Mouse (Mus musculus): Measurements from ENCODE around the gene Gas6. TPM values are rescaled to one million over a fixed set of nuclear protein-coding genes. Genes with fewer than 3 reads are reported as not detected.

The Gas6 gene
- total RNA-seq, 2 experiments from 2014 or later = 81.2 to 85.1 TPM

DNA sequence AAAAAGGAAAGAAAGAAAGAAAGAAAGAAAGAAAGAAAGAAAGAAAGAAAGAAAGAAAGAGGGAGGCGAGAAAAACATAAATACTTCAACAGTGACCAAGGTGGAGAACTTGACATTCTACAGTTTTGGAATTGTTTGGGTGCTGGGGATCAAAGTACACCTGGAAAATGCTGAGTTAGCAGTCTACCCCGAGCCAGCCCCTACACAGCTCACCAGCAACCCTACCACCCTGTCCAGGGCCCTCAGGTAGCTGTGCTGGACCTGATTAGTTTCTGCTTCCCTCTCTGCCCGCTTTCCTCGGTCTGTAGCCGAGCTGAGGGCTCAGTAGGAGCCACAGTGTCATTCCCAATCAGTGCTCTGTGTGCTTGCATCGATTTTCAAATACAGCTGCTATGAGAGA, 26.1 kb upstream of the Gas6 start:
- Histone ChIP-seq H3K4me3 (no peak overlapping the region), H3K27ac (no peak overlapping the region)
- TF ChIP-seq CTCF (conservative IDR thresholded peaks at IDR 0.05) = no peak
- no peak for DNase-seq (ENCODE audit: low spot score in 2 of 2)

DNA sequence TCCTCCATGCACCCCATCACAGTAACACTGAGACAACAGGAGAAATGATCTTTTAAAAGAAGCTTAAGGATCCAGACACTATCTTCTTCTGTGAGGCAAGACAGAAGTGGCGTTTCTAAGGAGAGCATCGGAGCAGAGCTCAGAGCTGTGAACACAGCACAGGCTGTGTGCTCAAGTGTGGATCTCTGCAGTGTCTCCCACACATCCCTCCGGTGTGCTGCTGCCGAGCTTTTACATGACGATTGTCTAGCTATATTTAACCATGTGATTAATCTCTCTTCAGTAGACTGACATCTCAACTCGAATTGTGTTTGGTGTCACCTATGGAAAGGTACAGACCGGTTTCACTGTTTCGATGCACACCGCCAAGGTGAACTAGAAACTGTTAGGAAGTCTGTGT, 25.2 kb upstream of the Gas6 start:
- peak in 1 of 2 experiments; percentile 50 for DNase-seq (ENCODE audit: low spot score in 2 of 2)
- no peak overlapping the region for H3K27ac ChIP-seq
- TF ChIP-seq CTCF (conservative IDR thresholded peaks at IDR 0.05) = no peak
- no peak overlapping the region for H3K4me3 ChIP-seq

DNA sequence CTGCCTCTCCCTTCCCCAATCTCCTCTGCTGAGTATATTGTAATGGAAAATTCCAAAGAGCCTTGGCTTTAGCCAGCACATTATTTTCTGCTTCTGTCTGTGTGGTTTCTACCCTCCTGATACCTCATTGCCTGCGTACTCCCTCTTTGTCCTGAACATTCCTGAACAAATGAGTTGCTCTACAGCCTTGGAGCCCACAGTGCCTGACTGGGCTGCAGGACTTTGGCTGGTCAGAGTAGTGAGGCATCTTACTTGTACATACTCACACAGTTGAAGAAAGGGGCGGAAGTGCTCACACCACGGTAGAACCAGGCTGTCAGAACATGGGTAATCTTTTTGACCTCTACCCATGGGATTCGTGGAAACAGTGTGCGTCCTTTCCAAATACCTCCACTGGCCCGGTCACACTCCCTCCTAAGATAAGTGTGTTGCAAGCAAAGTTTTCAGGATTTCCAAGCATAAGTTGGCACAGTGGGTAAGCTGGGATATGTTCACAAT, 23.0 kb upstream of the Gas6 start:
- H3K4me3 ChIP-seq = no peak overlapping the region
- TF ChIP-seq CTCF (conservative IDR thresholded peaks at IDR 0.05) = no peak
- no peak for DNase-seq (ENCODE audit: low spot score in 2 of 2)
- no peak overlapping the region for H3K27ac ChIP-seq

DNA sequence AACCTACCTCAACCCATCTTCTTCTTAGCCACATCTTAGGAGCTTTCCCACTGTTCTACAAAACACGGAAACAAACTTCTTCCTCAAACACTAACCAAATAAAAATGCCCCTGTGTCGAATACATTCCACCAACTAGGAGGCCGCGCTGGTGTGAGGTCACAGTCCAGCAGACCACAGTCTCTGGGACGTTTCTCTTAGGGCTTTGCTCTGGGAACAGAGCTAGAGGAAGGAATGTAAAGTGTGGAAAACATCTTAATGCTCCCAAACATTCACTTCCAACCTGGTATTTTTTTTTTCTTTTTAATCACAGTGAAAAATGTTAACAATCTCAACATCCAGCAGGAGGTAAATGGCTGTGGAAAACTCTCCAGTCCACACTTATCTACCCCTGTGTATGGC, 22.4 kb upstream of the Gas6 start:
- Histone ChIP-seq H3K27ac (no peak overlapping the region), H3K4me3 (no peak overlapping the region)
- TF ChIP-seq CTCF (conservative IDR thresholded peaks at IDR 0.05) = no peak
- no peak for DNase-seq (ENCODE audit: low spot score in 2 of 2)

DNA sequence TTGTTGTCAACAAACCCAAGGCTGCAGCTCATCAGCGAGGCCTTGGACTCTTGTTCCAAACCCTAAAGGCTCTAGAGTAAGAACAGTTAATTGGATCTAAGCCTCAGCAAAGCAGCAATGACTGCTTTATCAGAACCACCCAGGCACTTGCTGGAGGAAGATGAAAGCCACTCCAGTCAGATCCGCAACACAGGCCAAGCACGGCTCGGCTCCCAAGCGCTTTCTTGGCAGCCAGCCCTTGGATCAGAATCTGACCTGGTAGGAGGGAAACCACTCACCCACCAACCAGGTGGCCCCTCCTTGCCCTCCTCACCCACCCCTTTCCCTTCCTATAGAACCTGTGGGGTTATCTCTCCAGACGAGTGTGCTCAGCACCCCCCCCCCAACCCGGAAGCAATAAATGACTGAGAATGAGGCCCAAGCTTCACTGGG, 21.7 kb upstream of the Gas6 start:
- H3K27ac ChIP-seq = no peak overlapping the region
- no peak overlapping the region for H3K4me3 ChIP-seq
- DNase-seq (ENCODE audit: low spot score in 2 of 2) = no peak
- no peak for TF ChIP-seq CTCF (conservative IDR thresholded peaks at IDR 0.05)

DNA sequence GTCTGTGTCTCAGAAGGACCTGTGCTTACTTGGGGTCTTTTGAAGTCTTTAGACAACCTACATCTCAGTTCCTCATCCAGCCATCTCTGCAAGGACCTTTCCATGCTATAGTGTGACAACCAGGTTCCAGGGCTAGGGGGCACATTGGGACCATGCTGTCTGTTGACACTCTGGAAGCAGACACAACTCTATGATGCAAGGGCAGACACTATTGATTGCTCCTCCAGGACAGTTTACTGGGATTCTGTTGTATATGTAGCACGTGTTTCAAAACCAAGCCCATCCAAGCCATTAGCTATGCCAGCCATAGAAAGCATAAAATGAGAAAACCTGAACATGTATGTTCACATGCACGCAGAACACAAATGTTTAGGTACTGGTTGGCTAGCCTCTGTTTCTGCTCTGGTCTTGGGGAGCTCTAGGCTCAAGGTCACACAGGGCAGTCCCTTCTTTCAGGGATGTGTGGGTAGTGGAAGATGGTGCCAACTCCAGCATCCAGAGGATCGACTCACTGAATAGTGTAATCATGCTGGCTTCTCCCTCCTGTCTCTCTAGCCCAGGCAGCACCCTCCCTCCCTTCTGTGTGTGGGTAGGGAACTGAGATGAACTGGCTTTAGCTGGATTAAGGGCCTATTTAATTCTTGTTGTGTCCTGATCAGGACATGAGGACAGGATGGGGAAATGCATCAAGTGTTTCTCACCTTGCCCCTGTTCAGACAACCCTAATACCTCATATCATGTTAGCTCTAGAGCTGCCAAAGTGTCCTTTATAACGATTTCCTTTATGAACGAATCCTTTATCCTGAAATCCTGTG, 19.5 kb upstream of the Gas6 start:
- no peak overlapping the region for H3K4me3 ChIP-seq
- no peak overlapping the region for H3K27ac ChIP-seq
- no peak for TF ChIP-seq CTCF (conservative IDR thresholded peaks at IDR 0.05)
- DNase-seq (ENCODE audit: low spot score in 2 of 2) = no peak

DNA sequence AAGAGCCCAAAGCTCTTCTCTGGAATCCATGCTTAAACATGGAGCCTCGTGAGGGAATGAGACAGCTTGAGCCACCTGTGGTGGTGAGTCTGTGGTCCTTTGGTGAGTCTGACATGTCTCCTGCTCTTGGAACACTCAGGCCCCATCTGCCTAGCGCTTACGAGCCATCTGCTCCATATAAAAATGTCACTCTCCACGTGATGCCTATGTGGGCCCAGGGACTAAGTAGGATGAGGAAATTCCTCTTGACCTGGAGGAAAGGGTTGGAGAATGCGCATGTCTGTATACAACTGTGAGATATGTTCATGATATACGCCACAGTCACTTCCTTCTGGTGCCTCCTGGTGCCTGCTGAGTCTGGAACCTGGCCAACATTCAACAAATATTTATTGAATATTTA, 18.4 kb upstream of the Gas6 start:
- no peak overlapping the region for H3K4me3 ChIP-seq
- no peak for TF ChIP-seq CTCF (conservative IDR thresholded peaks at IDR 0.05)
- no peak for DNase-seq (ENCODE audit: low spot score in 2 of 2)
- H3K27ac ChIP-seq = no peak overlapping the region

DNA sequence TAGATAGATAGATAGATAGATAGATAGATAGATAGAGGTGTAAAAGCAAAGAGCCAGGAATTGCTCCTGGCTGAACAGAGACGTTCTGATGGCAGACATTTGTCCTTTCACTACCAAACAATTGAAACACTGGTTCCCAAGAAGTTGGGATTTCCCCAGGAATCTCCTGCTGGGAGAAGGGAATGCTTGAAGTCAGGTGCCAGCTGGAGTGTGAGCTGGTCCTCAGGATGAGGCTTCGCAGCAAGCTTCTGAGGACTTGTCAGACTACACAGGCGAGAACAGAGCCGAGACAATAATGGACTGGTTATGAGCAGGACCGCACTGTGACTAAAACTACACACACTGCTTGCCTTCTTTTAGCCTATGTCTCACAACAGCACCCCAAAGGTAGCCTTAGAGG, 17.7 kb upstream of the Gas6 start:
- H3K27ac ChIP-seq = no peak overlapping the region
- no peak for DNase-seq (ENCODE audit: low spot score in 2 of 2)
- no peak overlapping the region for H3K4me3 ChIP-seq
- TF ChIP-seq CTCF (conservative IDR thresholded peaks at IDR 0.05) = no peak

DNA sequence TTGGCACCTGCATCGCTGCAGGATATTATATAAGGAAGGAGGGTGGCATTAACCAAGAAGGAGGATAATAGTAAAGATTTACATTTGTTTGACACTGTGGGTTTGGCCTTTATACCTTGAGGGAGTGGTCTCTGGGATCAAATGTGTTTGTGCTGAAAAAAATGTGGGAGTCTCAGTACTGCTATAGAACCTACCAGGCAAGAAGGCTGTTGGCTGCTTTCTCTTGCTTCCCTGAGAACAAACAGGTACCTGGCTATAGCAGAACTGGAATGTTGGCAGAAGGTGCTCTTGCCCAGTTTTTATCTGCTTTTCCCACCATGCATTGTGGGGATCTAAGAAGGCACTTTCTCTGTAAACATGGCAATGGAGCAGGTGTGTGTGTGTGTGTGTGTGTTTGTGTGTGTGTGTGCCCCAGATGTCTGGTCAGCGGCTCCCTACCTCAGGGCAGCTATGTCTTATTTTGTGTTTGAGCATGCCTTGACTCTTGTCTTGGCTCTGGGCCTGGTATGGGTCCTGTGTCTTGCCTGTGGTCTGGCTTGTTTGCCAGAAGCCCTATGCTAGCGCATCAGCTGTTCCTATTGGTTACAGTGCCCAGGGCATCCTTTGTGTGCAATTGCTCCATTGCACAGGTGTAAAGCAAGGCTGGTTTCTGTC, 13.1 kb upstream of the Gas6 start:
- TF ChIP-seq CTCF (conservative IDR thresholded peaks at IDR 0.05) = no peak
- no peak overlapping the region for H3K4me3 ChIP-seq
- no peak for DNase-seq (ENCODE audit: low spot score in 2 of 2)

DNA sequence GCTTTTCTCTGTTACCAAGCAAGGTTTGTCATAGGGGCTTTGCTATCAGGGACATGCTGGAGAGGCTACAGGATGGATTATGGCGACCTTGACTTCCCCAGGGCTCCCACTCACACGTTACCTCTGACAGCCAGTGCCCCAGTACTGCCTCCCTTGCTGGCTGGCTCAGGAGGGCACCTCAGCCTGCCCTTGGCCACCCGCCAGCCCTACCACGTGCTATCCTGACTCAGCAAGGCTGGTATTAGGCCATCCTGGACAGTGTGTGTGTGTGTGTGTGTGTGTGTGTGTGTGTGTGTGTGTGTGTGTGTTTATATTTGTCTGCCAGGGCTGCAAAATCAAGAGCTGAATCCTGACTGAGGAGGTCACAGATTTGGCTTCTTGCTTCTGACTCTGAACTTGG, 12.6 kb upstream of the Gas6 start:
- no peak overlapping the region for H3K4me3 ChIP-seq
- TF ChIP-seq CTCF (conservative IDR thresholded peaks at IDR 0.05) = no peak
- H3K27ac ChIP-seq = no peak overlapping the region
- DNase-seq (ENCODE audit: low spot score in 2 of 2) = peak in 1 of 2 experiments; percentile 30

More for the DNA sequence above, 13.1 kb upstream of the Gas6 start:
- no peak overlapping the region for H3K27ac ChIP-seq

DNA sequence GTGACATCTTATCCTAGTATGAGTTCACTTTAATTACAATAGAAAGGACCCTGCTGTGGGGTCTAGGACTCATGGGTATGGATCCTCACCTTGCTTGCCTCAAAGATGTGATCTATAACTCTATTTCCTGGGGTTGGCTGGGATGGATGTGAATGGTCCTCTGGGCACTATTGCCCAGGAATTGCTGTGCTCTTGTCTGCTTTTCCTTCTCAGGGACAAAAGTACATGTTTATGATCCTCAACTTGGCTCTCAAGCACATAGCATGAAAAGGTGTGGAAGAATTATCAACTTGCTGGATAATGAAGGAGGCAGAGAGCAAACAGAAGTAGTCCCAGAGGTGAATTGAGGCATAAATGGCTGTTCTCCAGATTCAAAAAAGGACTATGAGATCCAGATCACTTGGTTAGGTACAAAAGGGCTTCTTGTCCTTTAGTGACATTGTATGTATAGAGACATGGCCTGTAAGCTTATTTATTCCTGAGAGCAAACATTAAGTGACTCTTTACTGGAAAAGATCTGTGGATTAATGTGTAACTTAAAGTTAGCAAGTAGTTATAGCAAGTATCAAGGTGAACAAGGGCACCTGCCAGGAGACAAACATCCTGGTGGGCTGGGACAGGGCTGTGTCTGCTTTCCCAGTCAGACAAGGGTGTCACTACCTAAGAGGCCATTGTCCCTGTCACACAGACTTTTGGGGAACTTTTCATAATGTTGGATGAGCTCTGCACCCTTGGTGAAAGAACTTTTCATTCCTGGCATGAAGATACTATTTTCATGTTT, 10.8 kb upstream of the Gas6 start:
- Histone ChIP-seq H3K27ac (no peak overlapping the region), H3K4me3 (no peak overlapping the region)
- TF ChIP-seq CTCF (conservative IDR thresholded peaks at IDR 0.05) = no peak
- DNase-seq (ENCODE audit: low spot score in 2 of 2) = no peak

DNA sequence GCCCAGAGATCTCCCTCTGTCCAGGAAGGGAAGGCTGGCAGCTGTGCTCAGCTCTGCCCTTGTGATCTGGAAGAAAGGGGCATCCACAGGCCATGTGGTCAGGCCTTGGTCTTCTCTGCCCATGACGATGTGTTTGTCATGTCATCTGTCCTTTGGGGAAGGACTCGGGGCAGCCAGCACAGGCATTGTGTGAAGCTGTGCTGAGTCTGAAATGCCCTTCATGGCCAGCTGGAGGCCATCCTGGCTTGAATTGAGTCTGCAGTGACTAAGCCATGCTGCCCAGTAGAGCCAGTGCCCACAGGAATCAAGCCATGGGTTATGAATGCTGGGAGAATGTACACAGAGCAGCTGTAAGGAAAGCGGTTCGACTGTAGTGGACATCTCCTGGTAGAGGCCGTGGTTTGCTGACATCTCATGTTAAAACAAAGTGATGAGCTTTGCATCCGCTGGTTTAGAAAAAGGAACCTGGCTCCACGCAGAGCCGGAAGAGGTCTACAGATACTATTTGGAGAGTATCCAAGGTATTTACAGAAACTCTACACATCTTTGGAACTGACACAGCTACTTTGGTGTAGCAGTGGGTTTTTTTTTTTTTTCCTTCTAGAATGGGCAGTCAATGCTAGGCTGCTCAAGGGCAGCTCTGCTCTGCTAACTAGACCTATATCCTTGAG, 9.8 kb upstream of the Gas6 start:
- Histone ChIP-seq H3K27ac (no peak overlapping the region), H3K4me3 (no peak overlapping the region)
- no peak for DNase-seq (ENCODE audit: low spot score in 2 of 2)
- peak; percentile 16 for TF ChIP-seq CTCF (conservative IDR thresholded peaks at IDR 0.05)

Data from layer of hippocampus, adult 2 months (tissue).